ENCODE assay signal across 7 mouse cellular contexts in the genomic region with DNA sequence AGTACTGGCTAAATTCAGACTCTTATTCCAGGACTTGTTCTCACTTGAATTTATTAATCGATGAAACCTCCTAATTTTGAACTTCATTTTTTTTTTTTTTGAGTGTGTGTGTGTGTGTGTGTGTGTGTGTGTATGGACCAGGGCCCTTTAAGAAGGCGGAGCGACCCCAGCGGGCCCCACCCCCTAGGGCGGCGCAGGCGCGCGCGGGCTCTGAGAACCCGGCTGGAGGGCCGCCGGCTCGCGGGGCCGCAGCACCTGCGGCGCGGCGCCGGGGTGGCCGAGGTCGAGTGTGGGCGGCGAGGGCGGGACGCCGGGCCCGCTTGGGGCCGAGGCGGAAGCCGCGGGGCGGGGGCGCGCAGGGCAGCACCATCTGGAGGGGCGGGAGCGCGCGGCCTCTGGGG. TPM values are rescaled to one million over a fixed set of nuclear protein-coding genes. Genes with fewer than 3 reads are reported as not detected.
DNase-seq lines count a peak whose midpoint lies in the region; ATAC-seq lines count a peak whose summit lies in the region.

TSS of gene Tnk2 (plus strand) at position 214 of the 401 bp plus-strand sequence.

- ATAC-seq in common myeloid progenitor, adult 5-6 weeks (replicated peaks; ENCODE audit: low read depth, poor library complexity, severe bottlenecking) = peak; percentile 70
- peak; percentile 72 for ATAC-seq in megakaryocyte progenitor cell, adult 5-6 weeks (replicated peaks; ENCODE audit: poor library complexity)

- DNase-seq in adrenal gland, adult (ENCODE audit: inconsistent age in 2 of 2, low spot score in 1 of 2) = peak; percentile 92 to 96
- peak; percentile 89 for DNase-seq in gastrocnemius, postnatal 10 days
- peak; percentile 91 for DNase-seq in induced T-regulatory cell, adult 2 months (ENCODE audit: low read depth)
- DNase-seq in left cerebral cortex, adult 8-10 months (ENCODE audit: low spot score in 2 of 2) = peak in 1 of 2 experiments; percentile 86
- DNase-seq in right cerebral cortex, postnatal 36 days (ENCODE audit: low spot score in 2 of 2) = peak; percentile 82

RNA-seq across cellular contexts. Expression of gene Tnk2, which starts in this region (rescaled TPM):
- 11.7 and 13.4 TPM in 2 replicates for total RNA-seq in common myeloid progenitor, adult 5-6 weeks (2017)
- total RNA-seq in gastrocnemius, postnatal 10 days (2021) = 10 to 100 TPM; 51.6 to 82.2 TPM
- total RNA-seq in left cerebral cortex, adult 8-10 months (2022) = 100 to 1,000 TPM; 243 to 266 (median 252) TPM
- total RNA-seq in megakaryocyte progenitor cell, adult 5-6 weeks (2015) = 5.9 and 6.9 TPM in 2 replicates
- 8.0 and 15.5 TPM in 2 replicates for total RNA-seq in megakaryocyte progenitor cell, adult 5-6 weeks (2017)
